Mouse (Mus musculus): ENCODE results near the gene Cideb.
"Not testable (repeated sequence)": the region's sequence is repeated elsewhere in the genome, so short reads cannot be mapped to it uniquely, and the experiment has no call there.

The Cideb gene

GRCm38 (mm10) chr14:55760156-55760555, 1.9 kb upstream of the Cideb start:
- Histone ChIP-seq H3K36me3 (ENCODE audit: insufficient read depth, low read length) (peaks cover 19% of the 10 kb centered on the region), H3K4me1 (replicated peaks; ENCODE audit: low read depth, low read length) (peaks cover 46% of the 10 kb centered on the region), H3K27me3 (ENCODE audit: insufficient read depth, low read length) (peaks cover 46% of the 10 kb centered on the region)
- H3K4me3 ChIP-seq (replicated peaks; ENCODE audit: low read length); H3K9me3 ChIP-seq (ENCODE audit: low read length): not testable (repeated sequence)
- TF ChIP-seq CTCF (conservative IDR thresholded peaks at IDR 0.05; ENCODE audit: low read length): peak; percentile 60

GRCm38 (mm10) chr14:55757566-55757965, 692 bp downstream of the Cideb start:
- Histone ChIP-seq H3K4me1 (replicated peaks; ENCODE audit: low read depth, low read length) (peaks cover 43% of the 10 kb centered on the region), H3K4me3 (replicated peaks; ENCODE audit: low read length) (no peak overlapping the region), H3K9me3 (ENCODE audit: low read length) (no peaks in the 10 kb centered on the region), H3K36me3 (ENCODE audit: insufficient read depth, low read length) (peaks cover 45% of the 10 kb centered on the region), H3K27me3 (ENCODE audit: insufficient read depth, low read length) (peaks cover 20% of the 10 kb centered on the region)
- TF ChIP-seq NANOG (IDR thresholded peaks at IDR 0.05; ENCODE audit: borderline replicate concordance, low read length) (no peak), POU5F1 (IDR thresholded peaks at IDR 0.05; ENCODE audit: borderline replicate concordance, low read length) (no peak), CTCF (conservative IDR thresholded peaks at IDR 0.05; ENCODE audit: low read length) (no peak)

- peaks cover 63% of the 10 kb centered on the region for H3K36me3 ChIP-seq (ENCODE audit: insufficient read depth, low read length)
Measured at GRCm38 (mm10) chr14:55747051-55747847, 11.0 kb downstream of the Cideb start.

DNA sequence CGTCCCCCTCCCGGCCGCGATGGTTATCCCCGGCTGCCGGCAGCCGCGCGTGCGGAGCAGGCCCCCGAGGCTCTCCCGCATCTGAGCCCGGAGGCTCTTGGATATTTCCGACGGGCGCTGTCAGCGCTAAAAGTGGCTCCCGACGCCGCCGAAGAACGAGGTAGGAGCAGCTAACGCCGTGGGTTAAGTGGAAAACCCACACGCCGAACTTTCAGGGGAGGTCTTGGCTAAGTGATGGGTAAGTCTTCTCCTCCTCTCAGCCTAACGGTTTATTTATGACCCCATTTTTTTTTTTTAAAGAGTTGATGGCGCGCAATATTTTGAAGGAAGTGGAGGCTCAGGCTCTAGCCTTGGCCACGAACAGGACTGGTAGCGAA, 12.4 kb downstream of the Cideb start:
- peaks cover 32% of the 10 kb centered on the region for H3K4me1 ChIP-seq (replicated peaks; ENCODE audit: low read depth, low read length)
- peak overlapping the region; percentile 98 for H3K4me3 ChIP-seq (replicated peaks; ENCODE audit: low read length)
- no peaks in the 10 kb centered on the region for H3K9me3 ChIP-seq (ENCODE audit: low read length)
- TF ChIP-seq CTCF (conservative IDR thresholded peaks at IDR 0.05; ENCODE audit: low read length) (no peak), POU5F1 (IDR thresholded peaks at IDR 0.05; ENCODE audit: borderline replicate concordance, low read length) (no peak), NANOG (IDR thresholded peaks at IDR 0.05; ENCODE audit: borderline replicate concordance, low read length) (no peak)
- no peaks in the 10 kb centered on the region for H3K27me3 ChIP-seq (ENCODE audit: insufficient read depth, low read length)
- H3K36me3 ChIP-seq (ENCODE audit: insufficient read depth, low read length): peaks cover 59% of the 10 kb centered on the region

More at GRCm38 (mm10) chr14:55747051-55747847, 11.0 kb downstream of the Cideb start:
- no peak for TF ChIP-seq POU5F1 (IDR thresholded peaks at IDR 0.05; ENCODE audit: borderline replicate concordance, low read length)
- no peak for TF ChIP-seq NANOG (IDR thresholded peaks at IDR 0.05; ENCODE audit: borderline replicate concordance, low read length)
- TF ChIP-seq CTCF (conservative IDR thresholded peaks at IDR 0.05; ENCODE audit: low read length): no peak
- Histone ChIP-seq H3K4me1 (replicated peaks; ENCODE audit: low read depth, low read length) (peaks cover 32% of the 10 kb centered on the region), H3K27me3 (ENCODE audit: insufficient read depth, low read length) (no peaks in the 10 kb centered on the region), H3K9me3 (ENCODE audit: low read length) (no peaks in the 10 kb centered on the region), H3K4me3 (replicated peaks; ENCODE audit: low read length) (peak overlapping the region; percentile 98)

DNA sequence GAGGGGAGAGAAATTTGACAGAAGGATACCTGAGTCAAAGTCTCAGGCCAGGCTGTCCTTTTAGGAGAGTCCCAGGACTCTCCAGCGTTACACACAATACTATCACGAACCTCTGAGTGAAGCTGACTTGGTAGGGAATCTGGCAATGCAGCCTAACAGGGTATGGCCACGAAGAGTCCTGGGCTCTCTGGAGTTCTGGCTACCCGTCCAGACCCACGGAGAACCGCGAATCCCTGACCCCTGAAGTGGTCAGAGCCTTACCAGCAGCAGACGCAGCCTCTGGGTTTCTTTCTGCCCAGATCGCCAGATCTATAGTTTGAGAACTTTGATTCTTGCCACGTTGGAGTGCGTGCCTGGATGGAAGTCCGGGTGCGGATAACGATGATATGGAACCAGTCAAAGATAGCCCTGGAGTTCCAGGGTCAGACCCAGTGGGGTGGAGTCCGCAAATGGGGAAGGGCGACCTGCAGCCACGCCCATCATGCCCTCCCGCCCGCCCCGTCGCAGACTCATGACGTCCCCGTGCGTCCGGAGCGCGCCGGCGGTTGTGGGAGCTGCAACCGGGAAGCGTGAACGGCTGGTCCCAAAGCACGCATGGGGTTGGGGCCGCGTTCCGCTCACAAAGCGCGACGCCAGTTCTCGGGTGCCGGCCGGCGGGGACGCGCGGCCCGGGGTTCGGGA, 12.9 kb downstream of the Cideb start, which contains the start of the genes Dhrs1 and Nop9:
Gene Dhrs1 (minus strand): TSS at position 511 of the 681 bp plus-strand sequence.
Gene Nop9 (plus strand): TSS at position 514 of the 681 bp plus-strand sequence.
- Histone ChIP-seq H3K4me3 (replicated peaks; ENCODE audit: low read length) (peak within 1 kb of the TSS; percentile 98), H3K4me1 (replicated peaks; ENCODE audit: low read depth, low read length) (peaks cover 32% of the 10 kb centered on the region), H3K36me3 (ENCODE audit: insufficient read depth, low read length) (peaks cover 58% of the 10 kb centered on the region), H3K27me3 (ENCODE audit: insufficient read depth, low read length) (no peaks in the 10 kb centered on the region), H3K9me3 (ENCODE audit: low read length) (no peaks in the 10 kb centered on the region)
- TF ChIP-seq NANOG (IDR thresholded peaks at IDR 0.05; ENCODE audit: borderline replicate concordance, low read length): no peak
- no peak for TF ChIP-seq POU5F1 (IDR thresholded peaks at IDR 0.05; ENCODE audit: borderline replicate concordance, low read length)
- TF ChIP-seq CTCF (conservative IDR thresholded peaks at IDR 0.05; ENCODE audit: low read length): no peak

DNA sequence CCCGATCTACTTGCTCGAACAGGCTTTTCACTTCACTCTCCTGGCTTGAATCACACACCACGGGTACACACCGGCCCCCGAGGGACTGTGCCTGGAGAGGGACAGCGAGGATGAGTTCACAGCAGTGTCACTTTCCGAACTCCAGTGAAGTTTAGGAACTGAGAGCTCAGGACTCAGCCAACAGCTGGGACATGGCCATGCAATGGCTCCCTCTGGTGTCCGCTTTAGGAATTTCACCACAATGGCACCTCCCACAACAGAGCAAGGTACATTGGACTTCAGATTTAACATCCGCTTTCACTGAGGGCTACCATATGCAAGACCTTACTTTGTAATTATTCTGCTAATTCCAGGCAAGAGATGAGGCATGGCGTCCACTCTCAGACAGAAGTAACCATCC, 14.5 kb downstream of the Cideb start:
- H3K36me3 ChIP-seq (ENCODE audit: insufficient read depth, low read length): peaks cover 56% of the 10 kb centered on the region
- no peaks in the 10 kb centered on the region for H3K9me3 ChIP-seq (ENCODE audit: low read length)
- H3K4me3 ChIP-seq (replicated peaks; ENCODE audit: low read length): no peak overlapping the region
- peaks cover 41% of the 10 kb centered on the region for H3K4me1 ChIP-seq (replicated peaks; ENCODE audit: low read depth, low read length)
- no peaks in the 10 kb centered on the region for H3K27me3 ChIP-seq (ENCODE audit: insufficient read depth, low read length)
- TF ChIP-seq POU5F1 (IDR thresholded peaks at IDR 0.05; ENCODE audit: borderline replicate concordance, low read length): no peak
- no peak for TF ChIP-seq NANOG (IDR thresholded peaks at IDR 0.05; ENCODE audit: borderline replicate concordance, low read length)
- peak; percentile 99 for TF ChIP-seq CTCF (conservative IDR thresholded peaks at IDR 0.05; ENCODE audit: low read length)

DNA sequence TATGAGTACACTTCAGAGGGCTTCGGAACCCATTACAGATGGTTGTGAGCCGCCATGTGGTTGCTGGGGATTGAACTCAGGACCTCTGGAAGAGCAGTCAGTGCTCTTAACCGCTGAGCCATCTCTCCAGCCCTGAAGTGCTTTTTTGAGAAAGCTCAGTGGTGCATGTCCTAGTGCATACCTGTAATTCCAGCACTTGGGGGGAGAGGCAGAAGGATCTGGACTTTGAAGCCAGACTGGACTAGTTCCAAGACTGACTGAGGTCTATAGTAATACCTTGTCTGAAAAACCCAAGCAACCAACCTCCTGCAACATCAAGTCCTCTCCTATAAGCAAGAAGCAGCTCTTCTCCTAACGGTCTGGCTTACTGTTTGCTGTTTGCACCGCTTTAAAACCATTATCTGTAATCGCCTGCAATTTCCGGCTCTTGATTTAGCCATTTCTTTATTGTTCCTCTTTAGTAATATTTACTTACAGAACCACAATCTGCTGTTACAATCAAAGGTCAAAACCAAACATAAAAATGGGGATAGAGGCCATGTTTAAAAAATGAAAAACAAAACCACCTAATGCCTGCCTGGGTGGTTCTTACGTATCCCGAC, 21.1 kb downstream of the Cideb start:
- Histone ChIP-seq H3K4me1 (replicated peaks; ENCODE audit: low read depth, low read length) (peaks cover 11% of the 10 kb centered on the region), H3K9me3 (ENCODE audit: low read length) (no peaks in the 10 kb centered on the region), H3K27me3 (ENCODE audit: insufficient read depth, low read length) (peaks cover 14% of the 10 kb centered on the region; the same call in 1 of the 2 replicates), H3K36me3 (ENCODE audit: insufficient read depth, low read length) (peaks cover 34% of the 10 kb centered on the region), H3K4me3 (replicated peaks; ENCODE audit: low read length) (no peak overlapping the region)
- no peak for TF ChIP-seq POU5F1 (IDR thresholded peaks at IDR 0.05; ENCODE audit: borderline replicate concordance, low read length)
- TF ChIP-seq NANOG (IDR thresholded peaks at IDR 0.05; ENCODE audit: borderline replicate concordance, low read length): no peak
- TF ChIP-seq CTCF (conservative IDR thresholded peaks at IDR 0.05; ENCODE audit: low read length): no peak

DNA sequence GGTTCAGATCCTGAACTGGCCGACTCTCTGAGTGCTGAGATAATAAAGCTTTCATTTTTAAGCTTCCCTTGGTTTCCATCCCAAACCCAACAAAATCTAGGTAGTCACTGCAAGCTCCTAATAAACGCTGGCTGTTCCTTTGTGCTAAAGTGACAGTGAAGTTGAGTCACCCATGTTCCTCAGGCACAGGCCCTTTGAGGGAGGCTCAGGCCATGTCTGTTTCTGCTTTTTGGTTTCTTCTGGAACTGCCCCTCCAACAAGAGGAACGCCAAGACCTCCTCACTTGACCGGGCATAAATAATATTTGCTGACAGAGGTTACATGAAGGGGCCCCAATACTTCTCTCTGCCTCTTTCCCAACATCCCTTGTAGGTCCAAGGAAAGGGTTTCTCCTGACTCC, 22.5 kb downstream of the Cideb start:
- TF ChIP-seq CTCF (conservative IDR thresholded peaks at IDR 0.05; ENCODE audit: low read length): no peak
- TF ChIP-seq POU5F1 (IDR thresholded peaks at IDR 0.05; ENCODE audit: borderline replicate concordance, low read length): no peak
- TF ChIP-seq NANOG (IDR thresholded peaks at IDR 0.05; ENCODE audit: borderline replicate concordance, low read length): no peak
- peaks cover 21% of the 10 kb centered on the region for H3K27me3 ChIP-seq (ENCODE audit: insufficient read depth, low read length)
- H3K4me1 ChIP-seq (replicated peaks; ENCODE audit: low read depth, low read length): peaks cover 11% of the 10 kb centered on the region
- H3K9me3 ChIP-seq (ENCODE audit: low read length): no peaks in the 10 kb centered on the region
- H3K36me3 ChIP-seq (ENCODE audit: insufficient read depth, low read length): peaks cover 24% of the 10 kb centered on the region
- H3K4me3 ChIP-seq (replicated peaks; ENCODE audit: low read length): no peak overlapping the region
